Mouse (Mus musculus): ENCODE results near the gene Rdh12. TPM values are rescaled to one million over a fixed set of nuclear protein-coding genes. Genes with fewer than 3 reads are reported as not detected.
"Not testable (repeated sequence)": the region's sequence is repeated elsewhere in the genome, so short reads cannot be mapped to it uniquely, and the experiment has no call there.

Rdh12 gene
- under 1 TPM in 1 of 4 experiments, not detected in 3; 0.37 TPM for total RNA-seq (2022)

- DNase-seq (ENCODE audit: low spot score): peak; percentile 24
Measured at GRCm38 (mm10) chr12:79208703-79209464, at the start of gene Rdh12. Gene Rdh12, plus strand, starts transcription at chr12:79208914.

DNA sequence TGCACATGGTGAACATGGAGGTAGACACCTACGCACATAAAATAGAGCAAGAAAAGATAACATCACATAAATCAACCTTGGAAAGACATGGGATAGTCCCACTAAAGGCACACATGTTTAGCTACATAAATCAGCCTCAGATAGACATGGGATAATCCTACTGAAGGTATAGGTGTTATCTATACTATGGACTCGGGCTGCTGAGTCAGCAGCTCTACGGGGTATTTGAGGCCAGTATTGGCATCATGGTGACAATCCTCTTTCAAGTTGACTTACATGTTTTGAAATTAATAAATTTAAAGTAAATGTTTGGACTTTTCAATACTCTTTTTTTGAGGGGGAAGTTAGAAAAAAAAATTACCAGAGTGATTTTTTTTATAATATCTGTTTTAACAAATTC lies 45.8 kb upstream of the Rdh12 start:
- no peak for DNase-seq (ENCODE audit: low spot score)

DNA sequence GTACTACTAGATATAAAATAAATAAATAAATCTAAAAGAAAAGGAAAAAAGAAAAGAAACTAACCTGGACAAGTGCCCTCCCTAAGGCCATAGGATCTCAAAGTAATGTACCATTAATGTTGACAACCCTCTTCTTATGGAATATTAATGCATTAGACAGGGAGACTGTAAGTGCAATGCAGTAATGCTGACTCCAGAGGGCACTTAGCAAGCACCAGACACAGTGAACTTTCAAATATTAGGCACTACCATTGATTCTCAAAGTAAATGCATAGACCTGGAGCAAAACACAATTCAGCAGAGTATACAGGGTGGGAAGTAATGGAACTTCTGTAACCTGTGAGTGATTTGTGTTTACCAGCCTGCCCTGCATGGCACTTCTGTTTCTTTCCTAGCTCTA lies 39.5 kb upstream of the Rdh12 start:
- no peak for DNase-seq (ENCODE audit: low spot score)

DNA sequence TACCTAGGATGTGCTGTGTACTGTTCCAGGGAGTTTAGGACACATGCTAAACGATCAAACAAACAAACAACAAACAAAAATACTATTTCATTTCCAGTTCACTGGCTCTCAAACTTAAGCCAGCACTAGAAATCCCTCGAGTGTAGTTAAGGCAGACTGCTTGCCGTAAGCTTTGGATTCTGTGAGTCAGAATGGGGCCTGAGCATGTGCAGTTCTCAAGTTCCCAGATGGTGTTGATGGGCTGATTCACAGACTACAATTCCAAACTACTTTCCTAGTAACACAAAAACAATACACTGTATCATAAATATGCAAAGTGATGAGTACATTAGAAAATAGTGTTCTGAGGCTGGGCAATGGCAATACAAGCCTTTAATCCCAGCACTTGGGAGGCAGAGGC lies 38.3 kb upstream of the Rdh12 start:
- no peak for DNase-seq (ENCODE audit: low spot score)

DNA sequence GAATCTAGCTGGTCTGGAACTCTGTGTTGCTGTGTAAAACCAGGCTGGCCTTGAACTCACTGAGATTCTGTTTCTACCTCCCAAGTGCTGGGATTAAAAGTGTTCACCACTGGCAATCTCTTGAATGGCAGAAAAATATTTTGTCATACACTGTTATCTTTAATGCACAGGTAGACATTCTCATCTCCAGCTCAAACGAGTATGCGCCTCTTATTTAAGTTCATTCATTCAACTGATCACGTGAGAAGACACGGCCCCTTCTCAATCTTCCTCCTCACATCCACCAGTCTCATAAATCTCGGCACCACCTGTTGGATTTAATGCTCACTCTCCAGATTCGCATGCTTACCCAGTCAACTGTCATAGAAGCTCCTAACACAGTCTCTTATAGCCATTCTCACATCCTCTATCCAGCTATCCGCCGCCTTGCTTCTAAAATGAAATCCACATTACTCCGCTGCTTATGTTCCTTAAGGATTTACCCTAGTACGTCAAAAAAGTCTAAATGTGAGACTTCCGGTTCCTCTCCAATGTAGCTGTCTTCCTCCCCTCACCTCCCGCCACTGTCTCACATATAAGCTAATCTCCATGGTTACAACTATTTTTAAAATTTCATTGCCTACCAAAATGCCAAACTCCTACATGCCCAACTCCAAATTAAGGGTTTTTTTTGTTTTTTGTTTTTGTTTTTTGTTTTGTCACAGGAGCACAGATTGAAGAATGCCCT lies 37.3 kb upstream of the Rdh12 start:
- no peak for DNase-seq (ENCODE audit: low spot score)

GRCm38 (mm10) chr12:79172019-79172941 lies 36.4 kb upstream of the Rdh12 start, which contains the start of gene Vti1b:
Gene Vti1b, minus strand, starts transcription at chr12:79172667.
- DNase-seq (ENCODE audit: low spot score): peak; percentile 94

- no peak for DNase-seq (ENCODE audit: low spot score)
Measured at GRCm38 (mm10) chr12:79173721-79174120, 35.0 kb upstream of the Rdh12 start.

DNA sequence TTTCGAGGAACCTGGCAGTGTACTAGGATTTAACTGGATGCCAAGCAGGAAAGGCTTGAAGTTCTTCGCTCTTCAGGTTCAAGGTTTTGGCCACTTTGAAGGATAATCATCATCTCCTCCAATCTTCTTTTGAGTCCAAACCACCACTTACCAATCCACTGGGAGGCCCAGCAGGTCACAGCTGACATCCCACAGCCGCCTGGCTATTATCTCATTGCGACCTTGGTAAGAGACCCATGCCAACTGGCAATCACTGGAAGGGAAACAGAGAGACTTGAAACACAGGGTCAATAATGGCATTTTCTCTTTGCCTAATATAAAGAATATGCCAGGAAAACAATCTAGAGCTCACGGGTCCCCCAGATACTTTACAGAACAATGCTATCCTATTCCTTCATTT lies 32.7 kb upstream of the Rdh12 start:
- no peak for DNase-seq (ENCODE audit: low spot score)

DNA sequence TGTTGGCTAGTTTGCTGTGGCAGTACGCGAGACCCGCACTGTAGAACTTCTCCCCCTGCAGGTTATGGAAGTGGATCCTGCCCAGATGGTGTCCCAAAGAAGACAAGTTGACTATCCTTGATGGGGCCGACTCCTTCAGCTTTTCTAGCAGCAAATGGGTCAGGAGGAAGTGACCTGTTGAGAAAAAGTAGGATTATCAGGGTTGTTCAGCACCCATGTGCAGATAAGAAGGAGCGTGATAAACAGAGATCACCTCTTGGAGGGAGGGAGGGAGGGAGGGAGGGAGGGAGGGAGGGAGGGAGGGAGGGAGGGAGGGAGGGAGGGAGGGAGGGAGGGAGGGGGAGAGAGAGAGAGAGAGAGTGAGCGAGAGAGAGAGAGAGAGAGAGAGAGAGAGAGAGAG lies 23.6 kb upstream of the Rdh12 start:
- not testable (repeated sequence) for DNase-seq (ENCODE audit: low spot score)

DNA sequence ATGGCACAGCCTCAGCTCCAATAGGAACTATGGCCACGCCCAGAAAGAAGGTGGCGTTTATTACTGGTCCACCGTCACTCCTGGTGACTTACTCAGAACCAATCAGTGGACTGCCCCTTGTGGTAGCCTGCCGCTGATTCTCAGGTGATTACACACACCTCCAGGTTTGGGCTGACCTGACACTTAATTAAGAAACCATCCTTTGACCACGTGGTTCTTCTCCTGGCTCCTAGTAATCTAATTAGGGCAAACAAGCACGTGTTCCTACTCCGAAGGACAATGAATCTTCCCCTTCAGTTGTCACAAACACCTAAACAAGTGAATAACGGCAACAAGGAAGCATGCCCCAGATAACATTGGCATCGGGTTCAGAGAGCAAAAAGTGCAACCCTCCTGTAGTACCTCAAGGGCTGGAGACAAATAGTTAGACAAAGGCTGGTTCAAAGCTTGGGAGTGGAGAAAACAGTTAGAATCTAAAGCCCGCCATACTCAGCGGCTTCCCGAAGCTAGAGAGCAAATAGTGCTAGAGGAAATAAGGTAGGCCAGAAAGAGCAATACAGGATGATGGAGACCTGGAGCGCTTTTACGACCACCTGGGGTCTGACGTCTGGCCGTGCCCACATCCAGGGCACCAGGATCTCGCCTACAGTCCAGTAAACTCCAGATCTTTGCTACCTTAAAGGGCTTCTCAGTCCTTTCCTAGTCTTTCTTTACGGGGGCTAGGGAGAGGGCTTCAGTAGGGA lies 17.6 kb upstream of the Rdh12 start:
- DNase-seq (ENCODE audit: low spot score): no peak

- peak; percentile 65 for DNase-seq (ENCODE audit: low spot score)
Measured at GRCm38 (mm10) chr12:79191701-79192100, 17.0 kb upstream of the Rdh12 start.

DNA sequence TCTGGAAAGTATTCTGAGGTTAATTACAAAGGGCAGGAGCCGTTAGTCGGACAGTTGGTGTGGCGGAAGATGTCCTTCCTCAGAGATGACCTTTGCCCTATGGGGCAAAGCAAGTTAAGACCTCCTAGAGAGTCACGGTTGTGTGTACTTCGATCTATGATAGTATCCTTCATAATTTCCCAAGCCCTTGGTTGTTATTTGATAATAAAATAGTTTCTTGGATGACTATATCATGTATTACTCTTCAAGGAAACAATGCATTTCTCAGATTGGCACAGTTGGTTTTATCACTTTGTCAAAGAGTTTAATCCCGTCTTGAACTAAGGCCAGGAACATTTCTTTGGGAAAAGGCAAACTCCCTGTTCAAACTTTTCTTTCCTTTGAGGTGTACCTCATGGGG lies 16.5 kb upstream of the Rdh12 start, which contains the start of gene Rdh11:
Gene Rdh11, minus strand, starts transcription at position 101 of the 400 bp plus-strand sequence.
- no peak for DNase-seq (ENCODE audit: low spot score)

GRCm38 (mm10) chr12:79193441-79193840 lies 15.3 kb upstream of the Rdh12 start:
- peak; percentile 60 for DNase-seq (ENCODE audit: low spot score)

GRCm38 (mm10) chr12:79197105-79197504 lies 11.6 kb upstream of the Rdh12 start:
- DNase-seq (ENCODE audit: low spot score): no peak

DNA sequence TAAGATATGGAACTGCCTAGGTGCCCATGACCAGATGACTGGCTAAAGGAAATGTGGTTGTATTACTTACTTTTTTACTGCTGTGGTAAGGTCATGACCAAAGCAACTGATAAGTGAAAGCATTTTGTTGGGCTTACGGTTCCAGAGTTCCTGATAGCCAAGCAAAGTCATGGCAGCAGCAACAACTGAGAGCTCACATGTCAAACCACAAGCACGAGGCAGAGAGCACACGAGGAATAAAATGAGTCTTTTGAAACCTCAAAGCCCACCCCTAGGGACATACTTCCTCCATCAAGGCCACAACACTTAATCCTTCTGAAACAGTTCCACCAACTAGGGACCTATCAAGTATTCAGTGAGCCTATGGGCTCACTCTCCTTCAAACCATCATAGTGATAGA lies 6.8 kb upstream of the Rdh12 start:
- no peak for DNase-seq (ENCODE audit: low spot score)

- DNase-seq (ENCODE audit: low spot score): no peak
Measured at GRCm38 (mm10) chr12:79211447-79211846, 2.7 kb downstream of the Rdh12 start.

DNA sequence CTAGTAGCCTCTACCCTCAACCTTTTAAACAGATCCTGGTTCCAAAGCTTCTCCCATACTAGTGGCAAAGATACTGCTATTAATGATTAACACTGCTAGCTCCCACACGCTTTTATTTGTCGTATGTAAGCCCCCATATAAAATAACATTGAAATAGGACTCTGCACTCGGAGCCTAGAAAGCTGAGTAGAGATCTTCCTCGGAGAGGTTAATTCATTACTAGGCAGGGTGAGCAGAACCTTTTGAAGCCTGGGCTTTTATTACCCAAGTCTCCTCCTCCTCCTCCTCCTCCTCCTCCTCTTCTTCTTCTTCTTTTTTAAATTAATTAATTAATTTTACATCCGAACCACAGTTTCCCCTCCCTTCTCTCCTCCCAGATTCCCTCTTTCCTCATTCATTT lies 8.8 kb downstream of the Rdh12 start:
- DNase-seq (ENCODE audit: low spot score): no peak

DNA sequence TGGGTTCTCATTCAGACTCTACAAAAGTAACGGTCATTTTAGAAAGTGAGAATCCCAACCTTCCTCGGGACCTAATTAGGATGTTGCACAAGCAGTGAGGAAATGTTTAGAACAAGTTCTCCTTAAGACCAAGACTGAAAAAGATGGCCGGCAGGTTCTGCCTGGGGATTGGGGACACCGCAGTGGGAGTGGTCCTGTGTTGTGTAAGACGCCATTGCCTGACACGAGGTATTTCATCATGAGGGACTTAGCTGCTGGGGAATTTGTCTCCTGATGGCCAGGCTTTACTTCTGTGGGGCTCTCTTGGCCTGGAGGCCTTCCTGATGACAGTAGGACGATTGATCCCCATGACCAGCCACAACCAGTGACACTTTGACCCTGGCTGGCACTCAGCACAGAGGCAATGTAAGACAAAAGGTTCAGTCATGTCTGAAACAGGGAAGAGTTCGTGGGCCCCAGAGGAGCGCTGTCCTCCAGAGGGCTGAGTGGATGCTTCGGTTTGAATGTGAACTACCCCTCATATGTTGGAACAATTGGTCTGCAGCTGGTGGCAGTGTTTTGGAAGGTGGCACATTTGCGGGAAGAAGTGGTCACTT lies 26.9 kb downstream of the Rdh12 start:
- DNase-seq (ENCODE audit: low spot score): no peak

- no peak for DNase-seq (ENCODE audit: low spot score)
Measured at GRCm38 (mm10) chr12:79241985-79242384, 33.3 kb downstream of the Rdh12 start.

- DNase-seq (ENCODE audit: low spot score): no peak
Measured at GRCm38 (mm10) chr12:79242921-79243320, 34.2 kb downstream of the Rdh12 start.

GRCm38 (mm10) chr12:79248110-79248509 lies 39.4 kb downstream of the Rdh12 start:
- no peak for DNase-seq (ENCODE audit: low spot score)

Data from heart, adult 8-10 months (tissue).